Mouse (Mus musculus) c-Kit-positive CD71-positive TER-119-negative erythroid progenitor cells, embryonic 14.5 days (primary cell): Measurements from ENCODE around the gene Gm13124.
"Not testable (repeated sequence)": the region's sequence is repeated elsewhere in the genome, so short reads cannot be mapped to it uniquely, and the experiment has no call there.

ENCODE experiments used
- DNase-seq: peaks from one replicate; pipeline ENCODE4 v3.0.0-alpha.2; 2013; ENCODE audit warnings: low read depth

Gm13124 gene

GRCm38 (mm10) chr4:144565034-144565433, at the start of gene Gm13124:
Gene Gm13124 (minus strand): TSS chr4:144565134.
- no peak for DNase-seq

GRCm38 (mm10) chr4:144614586-144614985, 49.7 kb upstream of the Gm13124 start:
- DNase-seq, result no peak

GRCm38 (mm10) chr4:144613407-144613806, 48.5 kb upstream of the Gm13124 start, which contains the start of gene Aadacl4:
Gene Aadacl4 (plus strand): TSS chr4:144613707.
- DNase-seq, result no peak

GRCm38 (mm10) chr4:144592790-144593189, 27.9 kb upstream of the Gm13124 start:
- no peak for DNase-seq

GRCm38 (mm10) chr4:144586207-144586606, 21.3 kb upstream of the Gm13124 start:
- DNase-seq, result not testable (repeated sequence)

GRCm38 (mm10) chr4:144567752-144568151, 2.8 kb upstream of the Gm13124 start:
- DNase-seq, result no peak

- no peak for DNase-seq
Measured at GRCm38 (mm10) chr4:144561205-144561604, 3.7 kb downstream of the Gm13124 start.

GRCm38 (mm10) chr4:144559792-144560191, 5.1 kb downstream of the Gm13124 start:
- no peak for DNase-seq

- DNase-seq, result no peak
Measured at GRCm38 (mm10) chr4:144551156-144551555, 13.8 kb downstream of the Gm13124 start.

GRCm38 (mm10) chr4:144545339-144545738, 19.6 kb downstream of the Gm13124 start:
- DNase-seq, result not testable (repeated sequence)

GRCm38 (mm10) chr4:144544689-144545088, 20.2 kb downstream of the Gm13124 start:
- no peak for DNase-seq

- DNase-seq, result no peak
Measured at GRCm38 (mm10) chr4:144519522-144519921, 45.4 kb downstream of the Gm13124 start, which contains the start of gene 9430007A20Rik. Gene 9430007A20Rik (plus strand): TSS chr4:144519822.

GRCm38 (mm10) chr4:144506518-144506917, 58.4 kb downstream of the Gm13124 start:
- no peak for DNase-seq
